Mouse (Mus musculus) megakaryocyte progenitor cell, adult 5-6 weeks (primary cell): ENCODE results near the gene Btg1. TPM values are rescaled to one million over a fixed set of nuclear protein-coding genes. Genes with fewer than 3 reads are reported as not detected.

Experiments
- ATAC-seq: replicated peaks from 2 replicates; pipeline ENCODE4 v1.8.0; 2016; ENCODE audit warnings: mild to moderate bottlenecking, moderate TSS enrichment, inconsistent platforms; ENCODE audit not compliant: poor library complexity
- total RNA-seq, 2 experiments: library from RNA; stranded (forward) in 1 of 2; stranded (reverse) in 1 of 2; fragments of 157-497, 149-512 nt in 1 of 2; fragments of 200-1000 nt in 1 of 2; gene quantifications; 2 replicates each; pipeline versions ENCODE4 v1.2.3 to v1.2.4; 2015 to 2017

Gene Btg1
- total RNA-seq, 2 experiments from 2014 or later = 34.6 to 35.2 TPM

DNA sequence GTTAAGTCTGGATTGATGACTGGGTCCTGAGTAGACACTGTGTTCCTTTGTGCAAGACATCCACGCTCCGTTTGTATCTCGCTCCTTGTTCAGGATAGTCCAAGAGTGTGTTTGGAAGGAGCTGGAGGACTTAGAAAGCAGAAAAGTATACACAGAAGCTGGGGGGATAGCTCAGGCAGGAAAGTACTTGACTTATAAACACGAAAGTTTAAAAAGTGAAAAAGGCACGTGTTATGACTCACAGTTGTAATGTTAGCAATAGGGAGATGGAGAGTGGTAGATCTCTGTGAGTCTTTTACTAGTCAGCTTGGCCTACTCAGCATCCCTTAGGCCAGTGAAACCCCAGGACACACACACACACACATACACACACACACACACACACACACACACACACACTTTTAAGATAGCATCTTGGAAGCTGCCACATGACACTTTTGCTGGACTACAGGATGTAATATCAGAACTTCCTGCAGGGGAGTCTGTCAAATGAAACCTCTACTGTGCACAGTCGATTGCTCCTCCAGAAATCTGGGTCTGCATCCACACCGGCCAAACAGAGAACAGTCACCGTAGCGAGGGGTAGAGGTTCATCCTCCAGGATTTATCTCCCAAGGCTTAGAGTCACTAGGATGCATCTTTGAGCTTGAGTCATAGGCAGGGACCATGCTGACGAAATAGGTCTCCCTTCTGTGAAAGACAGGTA lies 43.6 kb downstream of the Btg1 start:
- no peak for ATAC-seq

DNA sequence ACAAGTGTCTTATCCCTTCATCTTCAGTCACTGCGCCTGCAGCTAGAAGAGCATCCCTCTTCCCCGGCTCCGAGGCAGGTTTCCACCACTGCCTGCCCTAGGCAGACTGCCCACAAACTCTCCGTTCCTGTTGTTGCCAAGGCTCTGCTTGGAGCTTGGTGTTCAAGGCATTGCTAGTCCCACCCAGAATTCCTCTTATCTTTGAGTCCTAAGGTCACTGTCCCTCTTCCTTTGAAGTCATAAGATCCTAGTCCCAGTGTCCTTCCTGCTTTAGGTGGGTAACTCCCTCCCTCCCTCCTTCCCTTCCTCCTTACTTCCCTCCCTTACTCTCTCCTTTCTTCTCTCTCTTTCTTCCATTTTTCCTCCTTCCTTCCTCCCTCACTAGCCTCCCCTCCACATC lies 46.2 kb downstream of the Btg1 start:
- no peak for ATAC-seq

DNA sequence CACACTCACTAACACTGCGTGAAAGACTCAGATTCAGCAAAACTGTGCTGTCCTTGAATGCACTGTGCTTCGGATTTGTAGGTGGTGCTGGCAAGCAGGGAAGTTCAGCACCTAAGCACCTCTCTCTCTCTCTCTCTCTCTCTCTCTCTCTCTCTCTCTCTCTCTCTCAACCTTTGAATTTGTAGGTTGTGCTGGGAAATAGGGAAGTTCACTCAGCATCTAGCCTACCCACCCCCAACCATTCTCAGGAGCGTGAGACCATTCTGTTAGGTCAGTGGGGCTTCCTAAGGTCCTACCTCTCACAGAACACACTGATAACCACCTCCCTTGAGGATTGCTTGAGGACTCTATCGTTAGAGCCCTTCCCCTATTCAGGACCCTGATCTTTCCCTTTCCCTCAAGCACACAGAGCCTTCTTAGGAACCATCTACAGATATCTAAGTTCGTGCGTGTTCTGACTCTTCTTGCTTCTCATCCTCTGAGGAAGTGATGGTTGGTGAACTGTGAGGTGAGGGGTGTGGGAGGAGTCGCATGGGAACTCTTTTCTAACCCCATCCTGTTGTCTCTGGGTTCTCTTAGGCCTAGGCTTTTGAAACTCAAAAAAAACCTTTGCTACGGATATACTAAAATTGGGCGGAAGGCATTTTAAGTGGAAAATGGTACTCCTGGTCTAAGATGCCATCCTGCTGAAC lies 47.1 kb downstream of the Btg1 start:
- peak; percentile 65 for ATAC-seq
